Mouse (Mus musculus) thymus, adult 2 months (tissue): Measurements from ENCODE around the gene Zfp597.
A peak's percentile ranks its signal among the peaks of the same experiment; 100 is the strongest.

Source experiments
- CTCF ChIP-seq: fragments of 200-500 bp; IDR thresholded peaks from 2 replicates; pipeline ENCODE4 v1.5.1; 2012; ENCODE audit warnings: mild to moderate bottlenecking, control low read depth, low read length, moderate library complexity, borderline replicate concordance; ENCODE audit not compliant: control insufficient read depth, poor library complexity, insufficient read depth; ENCODE audit errors: extremely low read depth
- POLR2A ChIP-seq: fragments of 200-500 bp; IDR thresholded peaks from 2 replicates; pipeline ENCODE4 v1.6.1; 2012; ENCODE audit warnings: mild to moderate bottlenecking, low read length, control low read depth, moderate library complexity; ENCODE audit not compliant: control insufficient read depth, poor library complexity, insufficient read depth; ENCODE audit errors: extremely low read depth

DNA sequence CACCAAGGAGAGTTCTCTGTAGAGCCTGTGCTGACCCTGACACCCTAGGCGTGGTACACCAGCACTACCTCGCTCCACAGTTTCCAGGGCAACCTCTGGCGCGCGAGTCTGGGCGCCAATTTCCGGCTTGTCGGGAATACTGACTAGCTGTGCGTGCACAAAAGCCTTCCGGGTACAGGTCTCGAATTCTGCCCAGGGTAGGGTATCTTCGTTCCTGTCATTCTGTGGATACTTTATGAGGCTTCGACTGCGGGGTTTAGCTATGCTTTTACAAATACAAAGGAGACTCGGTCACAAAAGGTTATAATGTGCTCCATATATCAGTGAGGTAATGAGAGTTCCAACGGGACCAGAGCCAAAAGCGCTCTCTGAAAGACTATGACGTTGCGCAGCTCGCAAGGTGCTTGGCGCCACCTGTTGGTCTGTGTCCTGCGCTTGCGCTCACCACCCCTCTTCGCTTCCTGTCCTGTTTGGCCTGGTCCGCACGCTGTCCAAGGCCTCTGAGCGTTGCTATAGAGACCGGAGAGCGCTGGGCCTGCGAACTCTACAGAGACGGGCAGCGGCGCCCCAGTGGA, 24.3 kb upstream of the Zfp597 start, which contains the start of the genes 1700037C18Rik and Cluap1:
- peak; percentile 39; the same call in 1 of the 2 replicates for TF ChIP-seq POLR2A
- TF ChIP-seq CTCF, result peak; percentile 72; the same call in 1 of the 2 replicates
